Mouse (Mus musculus) Muller cell, postnatal 12 days (primary cell): Measurements from ENCODE around the gene Trim7.
"Not testable (repeated sequence)": the region's sequence is repeated elsewhere in the genome, so short reads cannot be mapped to it uniquely, and the experiment has no call there.

Source experiments
- DNase-seq: peaks from one replicate; pipeline ENCODE4 v3.0.0-alpha.2; 2015; ENCODE audit errors: inconsistent ontology term

Gene Trim7

DNA sequence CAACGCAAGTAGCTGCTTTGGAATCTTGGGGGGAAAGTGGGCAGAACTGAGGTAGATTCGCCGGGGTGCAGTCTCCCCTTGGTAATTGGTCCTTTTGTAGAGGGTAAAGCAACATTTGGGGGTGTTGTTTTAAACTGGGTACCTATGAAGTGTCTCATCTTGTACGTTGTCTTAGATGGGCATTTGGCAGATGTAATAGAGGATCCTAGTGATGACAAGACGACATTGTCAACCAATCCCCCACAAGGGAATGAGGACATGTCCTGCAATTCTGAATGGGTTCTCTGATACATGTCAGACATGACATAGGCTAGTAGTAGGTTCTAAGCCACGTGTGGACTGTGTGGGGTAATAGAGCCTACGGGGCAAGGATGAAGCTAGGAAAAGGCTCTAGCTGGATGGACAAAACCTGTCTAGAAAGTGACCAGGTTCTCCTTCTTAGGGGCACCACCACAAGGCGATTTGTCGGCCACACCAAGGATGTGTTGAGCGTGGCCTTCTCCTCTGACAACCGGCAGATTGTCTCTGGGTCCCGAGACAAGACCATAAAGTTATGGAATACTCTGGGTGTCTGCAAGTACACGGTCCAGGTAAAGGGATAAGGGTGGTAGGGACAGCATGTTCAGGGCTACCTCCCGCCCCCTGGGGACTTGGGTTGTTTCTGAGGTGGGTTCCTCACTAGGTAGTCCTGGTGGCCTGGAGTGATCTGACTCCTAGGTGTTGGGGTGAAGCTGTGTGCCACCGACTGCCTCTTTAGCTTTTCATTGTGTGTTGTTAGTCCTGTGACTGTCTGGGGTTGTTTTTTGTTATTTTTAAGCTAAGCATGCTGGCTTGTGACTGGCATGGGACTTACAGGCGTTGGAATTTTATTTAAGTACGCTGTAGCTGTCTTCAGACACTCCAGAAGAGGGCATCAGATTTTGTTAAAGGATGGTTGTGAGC is 23.8 kb upstream of the Trim7 start:
- no peak for DNase-seq

DNA sequence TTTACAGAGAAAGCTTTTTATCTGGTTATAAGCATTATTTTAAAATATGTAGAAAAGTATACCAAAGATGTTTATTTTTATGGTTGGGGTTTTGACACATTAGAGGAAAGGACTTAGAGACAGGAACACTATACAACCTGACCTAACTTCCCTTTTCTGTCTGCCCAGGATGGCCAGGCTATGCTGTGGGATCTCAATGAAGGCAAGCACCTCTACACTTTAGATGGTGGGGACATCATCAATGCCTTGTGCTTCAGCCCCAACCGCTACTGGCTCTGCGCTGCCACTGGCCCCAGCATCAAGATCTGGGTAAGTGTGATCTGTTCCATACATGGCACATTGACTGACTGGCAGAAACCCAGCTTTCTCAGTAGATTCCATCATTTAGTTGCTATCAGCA is 22.0 kb upstream of the Trim7 start:
- no peak for DNase-seq

- no peak for DNase-seq
Measured at GRCm38 (mm10) chr11:48804922-48805321, 21.0 kb upstream of the Trim7 start.

- DNase-seq = no peak
Measured at GRCm38 (mm10) chr11:48806856-48807562, 18.9 kb upstream of the Trim7 start.

- DNase-seq = no peak
Measured at GRCm38 (mm10) chr11:48807563-48808303, 18.2 kb upstream of the Trim7 start.

GRCm38 (mm10) chr11:48808304-48808646 is 17.7 kb upstream of the Trim7 start:
- DNase-seq = no peak

- no peak for DNase-seq
Measured at GRCm38 (mm10) chr11:48808737-48809433, 17.1 kb upstream of the Trim7 start.

DNA sequence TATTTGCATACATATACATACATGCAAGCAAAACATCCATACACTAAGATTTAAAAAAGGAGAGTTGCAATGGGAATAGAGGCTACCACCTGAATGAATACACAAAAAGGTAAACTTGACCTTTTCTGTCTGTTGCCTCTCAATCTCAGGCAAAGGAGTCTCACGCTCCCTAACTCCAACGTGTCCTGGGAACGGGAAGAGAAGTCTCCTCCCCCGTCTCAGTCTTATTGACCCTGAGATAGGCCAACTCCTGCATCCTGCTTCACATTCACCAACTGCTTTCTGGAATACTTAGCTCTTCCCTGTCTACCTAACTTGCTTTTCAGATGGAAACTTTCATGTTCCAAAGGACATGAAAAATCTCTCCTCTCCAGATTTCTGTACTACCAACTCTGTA is 16.5 kb upstream of the Trim7 start:
- no peak for DNase-seq

DNA sequence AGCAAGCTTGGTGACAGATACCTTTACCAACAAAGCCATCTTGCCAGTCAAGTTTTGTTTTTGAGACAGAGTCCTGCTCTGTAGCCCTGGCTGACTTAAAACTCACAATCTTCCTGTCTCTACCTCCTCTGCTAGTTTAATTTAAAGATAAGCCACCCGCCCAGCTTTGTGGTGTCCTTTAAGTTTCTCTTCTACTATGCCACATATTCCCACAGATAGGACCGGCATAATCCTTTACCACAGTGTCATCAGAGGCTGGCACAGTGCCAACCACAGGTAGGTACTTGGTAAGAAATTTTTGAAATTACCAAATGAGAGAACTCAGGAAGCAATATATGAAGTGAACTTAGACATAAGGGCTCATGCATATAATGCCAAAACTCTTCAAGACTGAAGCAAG is 15.8 kb upstream of the Trim7 start:
- no peak for DNase-seq

DNA sequence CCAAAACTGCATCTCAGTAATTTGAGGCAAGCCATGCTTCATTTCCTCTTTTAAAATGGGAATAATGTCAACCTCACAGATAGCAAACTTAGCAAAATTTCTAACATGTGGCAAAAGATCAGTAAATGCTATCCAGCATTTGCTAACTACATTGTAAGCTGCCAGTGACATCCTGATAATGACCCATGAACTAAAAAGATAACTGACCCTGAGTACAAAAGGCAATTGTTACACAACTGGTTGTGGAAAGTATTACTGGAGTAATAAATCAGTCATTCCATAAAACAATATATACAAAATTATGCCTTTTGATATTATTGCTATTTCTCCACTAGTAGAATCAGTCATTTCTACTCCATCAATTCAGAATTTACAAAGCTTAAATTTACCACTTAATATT is 12.2 kb upstream of the Trim7 start:
- DNase-seq = no peak

- no peak for DNase-seq
Measured at GRCm38 (mm10) chr11:48815851-48816250, 10.1 kb upstream of the Trim7 start.

- no peak for DNase-seq
Measured at GRCm38 (mm10) chr11:48816281-48816781, 9.6 kb upstream of the Trim7 start.

GRCm38 (mm10) chr11:48816800-48817665 is 8.9 kb upstream of the Trim7 start, which contains the start of gene Trim41:
Gene Trim41, minus strand, starts transcription at chr11:48817353.
- peak; percentile 100 for DNase-seq

GRCm38 (mm10) chr11:48817794-48818193 is 8.1 kb upstream of the Trim7 start:
- no peak for DNase-seq

DNA sequence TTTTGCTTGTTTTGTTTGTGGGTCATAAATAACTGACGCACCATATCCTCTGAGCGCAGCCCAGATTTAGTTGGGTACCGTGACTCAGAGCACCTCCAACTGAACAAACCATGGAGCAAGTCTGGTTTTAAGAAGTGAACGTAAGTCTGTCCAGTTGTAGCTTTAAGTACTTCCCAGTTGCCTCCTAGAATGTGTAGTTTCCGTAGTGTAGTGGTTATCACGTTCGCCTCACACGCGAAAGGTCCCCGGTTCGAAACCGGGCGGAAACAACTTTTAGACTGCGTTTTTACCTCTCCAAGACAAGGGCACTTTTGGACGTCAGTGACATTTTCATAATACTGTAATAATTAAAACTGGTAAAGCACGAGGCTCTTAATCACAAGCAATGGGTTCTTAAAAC is 7.6 kb upstream of the Trim7 start:
- peak; percentile 88 for DNase-seq

DNA sequence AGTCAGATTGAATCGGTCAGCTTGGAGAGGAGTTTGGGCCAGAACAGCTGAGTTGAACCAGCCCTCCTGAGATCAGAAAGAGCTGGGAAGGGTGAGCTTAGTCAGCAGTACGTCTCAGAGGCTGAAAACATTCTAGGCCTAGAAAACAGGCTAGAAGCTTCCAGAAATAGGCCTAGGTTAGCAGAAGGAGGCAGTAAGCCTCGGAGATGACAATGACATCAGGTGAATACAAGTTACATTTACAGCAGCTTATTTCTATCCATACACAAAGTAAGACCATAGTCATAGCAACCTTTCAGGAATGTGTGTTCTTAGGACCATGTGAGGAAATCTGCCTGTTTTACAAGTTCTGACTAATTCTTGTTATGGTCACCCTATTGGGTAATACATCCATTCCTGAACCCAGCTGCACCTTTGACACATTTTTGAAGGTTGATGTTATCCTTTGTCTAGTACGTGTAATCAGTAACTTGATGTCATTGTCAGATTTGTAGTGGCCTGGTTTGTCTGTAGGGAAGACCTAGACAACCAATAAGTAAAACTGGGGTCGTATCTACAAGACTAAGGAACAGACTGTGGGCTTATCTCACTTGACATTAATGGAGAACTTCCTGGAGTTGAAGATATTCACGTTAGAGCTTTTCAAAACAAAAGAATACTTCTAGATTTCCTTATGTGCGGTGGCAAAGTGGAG is 6.2 kb upstream of the Trim7 start:
- no peak for DNase-seq

DNA sequence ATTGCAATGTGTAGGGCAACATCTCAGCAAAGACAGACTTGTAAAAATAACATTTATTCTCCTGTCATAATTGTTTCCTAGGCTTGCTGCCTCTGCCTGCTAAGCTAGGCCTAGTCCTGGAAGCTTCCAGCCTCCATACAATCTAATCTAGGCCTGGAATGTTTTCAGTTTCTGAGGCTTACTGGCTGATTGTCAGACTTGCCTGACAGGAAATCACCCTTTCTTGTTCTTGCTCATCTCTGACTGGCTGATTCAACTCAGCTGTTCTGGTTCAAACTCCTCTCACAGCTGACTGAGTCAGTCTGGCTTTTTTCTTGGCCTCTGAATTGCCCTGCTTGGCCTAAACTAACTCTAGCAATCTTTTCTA is 5.6 kb upstream of the Trim7 start:
- no peak for DNase-seq

DNA sequence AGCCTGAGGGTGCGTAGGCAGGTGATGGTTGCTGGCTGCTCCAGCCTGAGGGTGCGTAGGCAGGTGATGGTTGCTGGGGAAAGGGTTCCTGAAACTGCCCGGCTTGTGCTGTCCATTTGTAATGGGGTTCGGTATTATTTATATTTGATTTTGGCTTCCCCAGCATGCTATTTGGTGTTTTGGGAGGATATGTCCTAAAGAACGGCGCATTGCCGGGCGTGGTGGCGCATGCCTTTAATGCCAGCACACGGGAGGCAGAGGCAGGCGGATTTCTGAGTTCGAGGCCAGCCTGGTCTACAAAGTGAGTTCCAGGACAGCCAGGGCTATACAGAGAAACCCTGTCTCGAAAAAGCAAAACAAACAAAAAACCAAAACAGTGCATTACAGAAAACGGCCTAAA is 4.6 kb upstream of the Trim7 start:
- DNase-seq = not testable (repeated sequence)

DNA sequence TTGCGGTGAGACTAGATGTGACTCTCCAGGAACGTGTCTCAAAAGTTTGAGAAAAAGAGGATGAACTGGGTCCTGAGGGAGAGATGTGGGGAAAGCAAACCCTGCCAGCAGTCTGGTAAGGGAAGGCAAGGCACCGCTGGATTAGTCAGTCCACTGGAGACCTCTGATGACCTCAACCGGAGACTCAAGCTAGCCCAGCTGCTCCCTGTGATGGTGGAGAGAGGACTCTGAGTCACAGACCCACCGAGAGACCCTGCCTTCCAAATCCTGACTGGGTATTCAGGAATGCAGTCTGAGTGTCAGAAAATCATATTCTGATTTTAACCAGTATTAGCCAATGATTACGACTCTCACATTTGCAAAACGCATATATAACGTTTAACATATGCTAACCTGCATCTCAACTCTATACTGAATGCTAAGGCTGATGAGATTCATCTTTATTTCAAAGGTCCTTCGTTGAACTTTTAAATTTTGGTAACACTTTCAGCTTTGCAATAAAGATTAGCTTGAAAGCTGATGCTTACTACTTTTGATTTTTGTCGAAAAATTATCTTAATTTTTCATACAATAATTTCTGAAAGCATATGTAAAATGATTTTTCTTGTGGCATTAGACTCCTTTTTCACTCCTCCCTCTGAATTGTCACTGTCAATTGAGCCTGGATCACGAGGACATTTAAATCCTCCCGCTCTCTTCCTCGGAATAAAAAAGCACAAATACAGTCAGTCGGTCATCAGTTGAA is 3.0 kb upstream of the Trim7 start:
- DNase-seq = no peak
